Mouse (Mus musculus): ENCODE data around the gene Ssu72. TPM values are rescaled to one million over a fixed set of nuclear protein-coding genes. Genes with fewer than 3 reads are reported as not detected.

Gene Ssu72
- polyA plus RNA-seq (2012; rRNA removed), result 96.3 and 117 TPM in 2 replicates

DNA sequence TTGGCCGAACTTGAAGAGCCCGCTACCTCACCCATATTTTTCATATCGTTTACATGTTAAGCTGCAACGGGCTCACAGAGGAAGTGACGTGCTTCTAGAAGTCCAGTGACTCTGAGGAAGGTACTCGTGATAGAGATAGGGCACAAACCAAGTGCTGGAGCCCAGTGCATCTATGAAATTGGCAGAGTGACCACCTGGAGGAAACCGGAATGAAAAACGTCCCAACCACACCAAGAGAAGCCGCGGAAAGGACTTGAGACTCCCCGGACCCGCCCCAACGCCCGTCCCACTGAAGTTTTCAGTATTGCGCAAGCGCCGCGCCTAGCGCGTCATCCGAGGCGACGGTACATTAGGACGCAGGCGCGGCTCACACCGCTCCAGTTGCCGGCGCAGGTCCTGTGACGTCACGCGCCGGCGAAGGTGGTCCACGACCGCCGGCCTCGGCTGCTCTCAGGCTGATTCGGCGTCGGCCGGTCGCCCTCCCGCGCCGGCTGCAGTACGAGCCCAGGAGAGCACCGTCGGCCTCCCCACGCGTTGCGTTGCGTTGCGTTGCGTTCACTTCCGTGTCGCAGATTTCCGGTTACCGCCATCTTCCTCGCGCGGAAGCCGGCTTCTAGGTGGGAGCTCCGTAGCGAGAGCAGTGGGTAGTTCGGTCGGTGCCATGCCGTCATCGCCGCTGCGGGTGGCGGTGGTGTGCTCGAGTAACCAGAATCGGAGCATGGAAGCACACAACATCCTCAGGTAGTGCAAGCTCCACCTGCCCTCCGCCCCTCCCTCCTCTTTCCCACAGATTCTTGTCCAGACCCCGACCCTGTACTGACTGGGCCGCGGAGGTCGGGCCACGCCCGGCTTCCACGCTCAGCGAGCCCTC lies at the start of gene Ssu72:
TSS of gene Ssu72 (plus strand) at position 80 of the 871 bp plus-strand sequence.

DNA sequence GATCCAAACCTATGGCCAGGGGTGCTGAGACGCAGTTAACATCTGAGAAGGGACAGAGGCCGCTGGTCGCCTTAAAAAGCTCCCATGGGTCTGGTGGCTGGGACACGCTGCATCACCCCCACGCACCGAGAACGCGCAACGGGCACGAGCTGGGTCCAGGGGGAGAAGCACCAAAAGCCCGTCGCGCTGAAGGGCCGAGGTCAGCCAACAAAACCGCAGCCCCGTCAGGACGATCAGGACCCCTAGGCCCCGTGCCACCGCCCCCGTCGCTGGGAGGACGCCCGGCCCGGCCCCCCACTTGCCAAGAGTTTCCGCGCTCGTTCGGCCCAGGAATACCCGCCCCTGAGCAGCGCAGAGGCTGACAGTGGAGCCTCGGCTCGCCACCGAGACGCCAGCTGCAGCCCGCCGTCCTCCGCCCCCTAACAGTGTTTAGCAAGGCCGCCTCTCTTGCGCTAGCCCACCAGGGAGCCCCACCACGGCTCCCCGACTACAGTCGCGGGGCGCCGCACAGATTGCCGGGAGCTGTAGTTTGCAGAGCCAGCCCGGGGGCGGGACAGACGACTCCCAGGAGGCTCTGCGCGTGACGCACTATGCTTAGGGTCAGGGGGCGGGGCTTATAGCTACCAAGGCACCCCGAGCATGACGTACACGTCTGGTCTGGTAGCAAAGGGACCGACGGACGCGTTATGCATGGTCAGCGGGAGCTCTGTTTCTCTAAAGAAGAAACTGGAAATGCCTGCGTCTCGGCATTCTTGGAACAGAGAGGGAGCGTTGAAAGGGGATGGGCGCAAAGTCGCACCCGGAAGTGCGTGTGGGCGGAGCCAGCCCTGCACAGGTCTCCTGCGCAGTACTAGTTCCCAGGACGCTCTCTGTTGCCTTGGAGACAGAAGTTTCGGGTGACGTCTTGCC lies 35.7 kb upstream of the Ssu72 start, which contains the start of gene Mib2:
TSS of gene Mib2 (minus strand) at position 510 of the 909 bp plus-strand sequence.

DNA sequence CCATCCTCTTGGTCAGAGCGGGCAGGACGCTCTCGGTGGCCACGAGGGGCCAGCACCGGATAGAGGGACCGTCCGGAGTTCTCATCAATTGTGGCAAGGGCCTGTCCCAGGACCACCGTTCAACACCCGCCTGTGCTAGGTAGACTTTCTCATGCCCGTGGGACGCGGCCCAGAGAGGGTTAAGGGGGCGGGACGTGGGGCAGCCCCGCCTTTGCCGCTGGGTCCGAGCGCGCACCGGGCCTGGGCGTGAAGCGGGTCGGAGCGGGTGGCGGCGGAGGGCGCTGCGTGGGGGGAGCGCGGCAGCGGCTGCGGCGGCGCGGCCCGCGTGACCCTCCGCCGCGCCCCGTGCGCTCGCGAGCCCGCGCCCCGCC lies 10.5 kb upstream of the Ssu72 start, which contains the start of gene Fndc10:
TSS of gene Fndc10 (plus strand) at position 232 of the 371 bp plus-strand sequence.

DNA sequence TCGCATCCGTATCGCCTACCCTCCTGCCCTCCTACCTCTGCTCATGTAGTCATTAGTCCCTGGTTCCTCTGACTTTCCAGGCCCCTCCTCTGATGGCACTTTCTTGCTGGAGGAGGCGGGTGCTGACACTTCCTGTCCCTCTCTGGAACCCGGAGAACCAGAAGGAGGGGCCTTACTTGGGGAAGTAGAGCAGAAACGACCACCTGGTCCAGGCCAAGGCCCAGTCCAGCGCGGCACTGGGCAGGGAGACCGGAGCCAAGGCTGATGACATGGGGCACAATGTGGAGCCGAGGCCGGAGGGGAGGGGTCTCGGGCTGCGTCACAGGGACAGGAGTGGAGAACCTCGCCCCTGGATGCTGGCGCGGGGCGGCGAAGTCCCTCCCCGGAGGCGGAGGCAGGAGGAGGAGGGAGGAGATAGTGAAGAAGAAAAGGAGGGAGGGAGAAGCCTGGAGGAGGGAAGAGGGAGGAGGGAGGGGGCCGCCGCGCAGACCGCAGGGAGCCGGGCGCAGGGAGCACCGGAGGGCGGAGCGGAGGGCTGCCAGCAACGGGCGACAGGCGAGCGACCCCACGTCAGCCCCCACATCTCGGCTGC lies 29.8 kb downstream of the Ssu72 start, which contains the start of gene Tmem240:
TSS of gene Tmem240 (plus strand) at position 451 of the 592 bp plus-strand sequence.

DNA sequence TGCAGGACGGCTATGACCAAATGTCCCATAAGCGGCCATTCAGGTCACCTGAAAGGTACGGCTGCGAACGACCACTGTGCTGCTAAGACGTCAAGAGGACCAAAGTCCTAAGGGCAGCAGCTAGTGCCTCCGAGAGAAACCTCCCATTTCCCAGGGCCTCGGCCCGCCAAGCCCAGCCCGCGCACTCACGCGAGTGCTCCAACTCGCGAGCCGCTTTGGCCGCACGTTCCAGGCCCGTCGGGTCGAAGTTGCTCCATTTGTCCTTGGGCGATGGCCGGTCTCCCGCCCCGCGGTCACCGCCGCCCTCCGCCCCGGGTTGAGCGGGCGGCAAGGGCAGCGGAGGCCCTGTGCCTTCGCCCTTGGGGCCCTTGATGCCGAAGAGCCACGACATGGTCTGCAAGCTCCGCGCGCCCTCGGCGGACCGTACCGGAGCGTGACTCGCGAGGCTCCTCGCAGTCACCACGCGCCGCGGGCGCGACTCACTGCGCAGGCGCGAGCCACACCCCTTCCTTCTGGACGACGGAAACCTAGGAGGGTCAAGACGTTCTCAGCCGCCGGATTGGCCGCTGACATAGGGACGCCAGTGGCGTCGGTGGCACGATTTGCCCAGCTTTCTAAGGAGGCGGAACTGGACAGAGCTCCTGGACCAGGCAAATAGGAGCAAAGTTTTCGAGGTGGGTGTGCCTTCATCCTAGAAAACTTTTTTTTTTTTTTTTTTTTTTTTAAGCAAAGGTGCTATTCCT lies 56.2 kb downstream of the Ssu72 start, which contains the start of gene Atad3a:
TSS of gene Atad3a (minus strand) at position 481 of the 743 bp plus-strand sequence.

DNA sequence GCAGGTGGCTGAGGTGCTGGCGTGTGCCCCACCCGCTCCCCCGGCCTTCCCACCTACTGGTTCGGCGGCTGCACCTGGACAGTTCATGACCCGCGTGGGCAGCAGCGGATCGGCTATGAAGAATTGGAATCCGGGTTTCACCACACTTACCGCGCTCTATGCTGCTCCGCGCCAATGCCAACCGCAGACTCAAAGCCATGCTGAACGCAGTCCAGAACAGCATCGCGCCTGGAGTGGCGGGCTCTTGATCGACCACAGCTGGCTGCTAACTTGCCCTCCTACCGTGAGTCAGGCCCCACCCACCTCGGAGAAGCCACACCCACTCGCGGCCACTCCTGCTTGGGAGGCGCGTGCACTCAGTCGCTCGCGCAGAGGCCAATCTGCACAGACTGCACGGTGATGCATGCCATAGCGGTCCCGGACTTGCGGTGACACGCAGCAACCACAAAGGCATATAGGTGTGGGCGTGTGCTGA lies 69.7 kb downstream of the Ssu72 start, which contains the start of gene Vwa1:
TSS of gene Vwa1 (minus strand) at position 419 of the 475 bp plus-strand sequence.

Other genes with a start within 250 kb of the Ssu72 start
- gene Tmem52, start 235.7 kb upstream of the Ssu72 start, polyA plus RNA-seq (2012; rRNA removed), result 0.14 TPM in 1 of 2 replicates, not detected in the other
- 415 and 660 TPM in 2 replicates for gene Gnb1, start 213.4 kb upstream of the Ssu72 start, polyA plus RNA-seq (2012; rRNA removed)
- 64.9 and 76.5 TPM in 2 replicates for gene Nadk, start 142.4 kb upstream of the Ssu72 start, polyA plus RNA-seq (2012; rRNA removed)
- 13.2 and 19.4 TPM in 2 replicates for gene Slc35e2, start 103.4 kb upstream of the Ssu72 start, polyA plus RNA-seq (2012; rRNA removed)
- 71.0 and 114 TPM in 2 replicates for gene Cdk11b, start 79.9 kb upstream of the Ssu72 start, polyA plus RNA-seq (2012; rRNA removed)
- gene Gm10563, start 59.4 kb upstream of the Ssu72 start, polyA plus RNA-seq (2012; rRNA removed), result not detected in 2 replicates
- gene Mmp23, start 51.4 kb upstream of the Ssu72 start, polyA plus RNA-seq (2012; rRNA removed), result 7.0 and 14.2 TPM in 2 replicates
- gene Mib2, start 35.6 kb upstream of the Ssu72 start, polyA plus RNA-seq (2012; rRNA removed), result 42.1 and 53.8 TPM in 2 replicates
- 8.0 and 11.4 TPM in 2 replicates for gene Fndc10, start 10.5 kb upstream of the Ssu72 start, polyA plus RNA-seq (2012; rRNA removed)
- 3.4 and 3.6 TPM in 2 replicates for gene Tmem240, start 30.0 kb downstream of the Ssu72 start, polyA plus RNA-seq (2012; rRNA removed)
- 89.8 and 102 TPM in 2 replicates for gene Atad3a, start 56.3 kb downstream of the Ssu72 start, polyA plus RNA-seq (2012; rRNA removed)
- 6.9 and 7.5 TPM in 2 replicates for gene Vwa1, start 69.9 kb downstream of the Ssu72 start, polyA plus RNA-seq (2012; rRNA removed)
- gene Tmem88b, start 81.1 kb downstream of the Ssu72 start, polyA plus RNA-seq (2012; rRNA removed), result 0.50 and 0.83 TPM in 2 replicates
- gene Ankrd65, start 85.6 kb downstream of the Ssu72 start, polyA plus RNA-seq (2012; rRNA removed), result not detected in 2 replicates
- 69.9 and 120 TPM in 2 replicates for gene Mrpl20, start 98.1 kb downstream of the Ssu72 start, polyA plus RNA-seq (2012; rRNA removed)
- 225 and 230 TPM in 2 replicates for gene Ccnl2, start 107.7 kb downstream of the Ssu72 start, polyA plus RNA-seq (2012; rRNA removed)
- gene Aurkaip1, start 126.5 kb downstream of the Ssu72 start, polyA plus RNA-seq (2012; rRNA removed), result 126 and 135 TPM in 2 replicates
- gene Mxra8, start 134.9 kb downstream of the Ssu72 start, polyA plus RNA-seq (2012; rRNA removed), result 53.6 and 63.9 TPM in 2 replicates
- 61.8 and 67.7 TPM in 2 replicates for gene Dvl1, start 142.6 kb downstream of the Ssu72 start, polyA plus RNA-seq (2012; rRNA removed)
- 0.34 and 0.48 TPM in 2 replicates for gene Tas1r3, start 158.6 kb downstream of the Ssu72 start, polyA plus RNA-seq (2012; rRNA removed)
- gene Cptp, start 164.6 kb downstream of the Ssu72 start, polyA plus RNA-seq (2012; rRNA removed), result 8.5 and 16.8 TPM in 2 replicates
- gene Ints11, start 164.7 kb downstream of the Ssu72 start, polyA plus RNA-seq (2012; rRNA removed), result 60.0 and 67.2 TPM in 2 replicates
- gene Pusl1, start 187.0 kb downstream of the Ssu72 start, polyA plus RNA-seq (2012; rRNA removed), result 58.7 and 62.5 TPM in 2 replicates
- 44.4 and 50.6 TPM in 2 replicates for gene Acap3, start 187.0 kb downstream of the Ssu72 start, polyA plus RNA-seq (2012; rRNA removed)
- 112 and 120 TPM in 2 replicates for gene Ube2j2, start 239.0 kb downstream of the Ssu72 start, polyA plus RNA-seq (2012; rRNA removed)

All from central nervous system, embryonic 11.5 days (tissue).